Mouse (Mus musculus): ENCODE data around the gene Limd1.

Limd1 gene

GRCm38 (mm10) chr9:123516641-123517385 lies 38.3 kb downstream of the Limd1 start:
- no peak for DNase-seq (ENCODE audit: low spot score)

- DNase-seq (ENCODE audit: low spot score) = no peak
Observed at GRCm38 (mm10) chr9:123518969-123519894, 40.7 kb downstream of the Limd1 start.

- DNase-seq (ENCODE audit: low spot score) = no peak
Observed at GRCm38 (mm10) chr9:123520735-123521134, 42.2 kb downstream of the Limd1 start.

GRCm38 (mm10) chr9:123523676-123524075 lies 45.2 kb downstream of the Limd1 start:
- no peak for DNase-seq (ENCODE audit: low spot score)

- peak; percentile 76 for DNase-seq (ENCODE audit: low spot score)
Observed at GRCm38 (mm10) chr9:123525095-123525494, 46.6 kb downstream of the Limd1 start.

- no peak for DNase-seq (ENCODE audit: low spot score)
Observed at GRCm38 (mm10) chr9:123526502-123526901, 48.0 kb downstream of the Limd1 start.

- no peak for DNase-seq (ENCODE audit: low spot score)
Observed at GRCm38 (mm10) chr9:123528087-123528925, 49.8 kb downstream of the Limd1 start.

GRCm38 (mm10) chr9:123528926-123529295 lies 50.4 kb downstream of the Limd1 start:
- DNase-seq (ENCODE audit: low spot score) = peak; percentile 56

- DNase-seq (ENCODE audit: low spot score) = peak; percentile 99
Observed at GRCm38 (mm10) chr9:123529392-123530157, 51.1 kb downstream of the Limd1 start, which contains the start of gene Sacm1l. TSS of gene Sacm1l (plus strand) at chr9:123529759.

- DNase-seq (ENCODE audit: low spot score) = no peak
Observed at GRCm38 (mm10) chr9:123530158-123530475, 51.6 kb downstream of the Limd1 start.

- no peak for DNase-seq (ENCODE audit: low spot score)
Observed at GRCm38 (mm10) chr9:123530566-123531130, 52.1 kb downstream of the Limd1 start.

GRCm38 (mm10) chr9:123531234-123531633 lies 52.7 kb downstream of the Limd1 start:
- no peak for DNase-seq (ENCODE audit: low spot score)

GRCm38 (mm10) chr9:123536613-123537012 lies 58.1 kb downstream of the Limd1 start:
- DNase-seq (ENCODE audit: low spot score) = no peak

- no peak for DNase-seq (ENCODE audit: low spot score)
Observed at GRCm38 (mm10) chr9:123538189-123538588, 59.7 kb downstream of the Limd1 start.

GRCm38 (mm10) chr9:123539093-123539492 lies 60.6 kb downstream of the Limd1 start:
- no peak for DNase-seq (ENCODE audit: low spot score)

- DNase-seq (ENCODE audit: low spot score) = no peak
Observed at GRCm38 (mm10) chr9:123539823-123540222, 61.3 kb downstream of the Limd1 start.

GRCm38 (mm10) chr9:123554599-123554998 lies 76.1 kb downstream of the Limd1 start:
- DNase-seq (ENCODE audit: low spot score) = no peak
